Mouse (Mus musculus) CD8-positive naive resting alpha-beta T cell, adult 2 months (primary cell): ENCODE measurements around the gene Hist1h2bf.
"Not testable (repeated sequence)": the region's sequence is repeated elsewhere in the genome, so short reads cannot be mapped to it uniquely, and the experiment has no call there.

Experiments used
- DNase-seq, 2 experiments: peaks; one replicate each; pipeline ENCODE4 v3.0.0; 2022; ENCODE audit warnings: low read depth in 2 of 2, low spot score in 2 of 2

Gene Hist1h2bf

DNA sequence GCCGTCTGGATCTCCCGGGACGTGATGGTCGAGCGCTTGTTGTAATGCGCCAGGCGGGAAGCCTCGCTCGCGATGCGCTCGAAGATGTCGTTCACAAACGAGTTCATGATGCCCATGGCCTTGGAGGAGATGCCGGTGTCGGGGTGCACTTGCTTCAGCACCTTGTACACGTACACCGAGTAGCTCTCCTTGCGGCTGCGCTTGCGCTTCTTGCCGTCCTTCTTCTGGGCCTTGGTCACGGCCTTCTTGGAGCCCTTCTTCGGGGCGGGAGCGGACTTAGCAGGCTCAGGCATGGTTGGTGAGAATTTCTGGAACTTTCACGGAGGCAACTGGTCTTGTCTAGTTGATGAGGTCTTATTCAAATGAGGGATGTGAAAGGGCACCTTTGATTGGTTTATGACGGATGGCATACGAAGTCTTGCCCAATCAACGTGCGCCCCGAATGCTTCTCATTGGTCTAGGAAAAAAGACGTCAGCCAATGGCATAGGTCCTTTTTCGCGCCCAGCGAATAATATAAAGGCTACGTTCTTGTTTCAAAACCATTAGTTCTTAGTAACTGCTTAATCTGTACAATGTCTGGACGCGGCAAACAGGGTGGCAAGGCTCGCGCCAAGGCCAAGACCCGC is at the start of gene Hist1h2bf, which contains the start of gene Hist1h2ad:
Hist1h2bf (minus strand) TSS at position 299 of the 627 bp plus-strand sequence.
Hist1h2ad (plus strand) TSS at position 484 of the 627 bp plus-strand sequence.
- peak; percentile 68 to 76 for DNase-seq

DNA sequence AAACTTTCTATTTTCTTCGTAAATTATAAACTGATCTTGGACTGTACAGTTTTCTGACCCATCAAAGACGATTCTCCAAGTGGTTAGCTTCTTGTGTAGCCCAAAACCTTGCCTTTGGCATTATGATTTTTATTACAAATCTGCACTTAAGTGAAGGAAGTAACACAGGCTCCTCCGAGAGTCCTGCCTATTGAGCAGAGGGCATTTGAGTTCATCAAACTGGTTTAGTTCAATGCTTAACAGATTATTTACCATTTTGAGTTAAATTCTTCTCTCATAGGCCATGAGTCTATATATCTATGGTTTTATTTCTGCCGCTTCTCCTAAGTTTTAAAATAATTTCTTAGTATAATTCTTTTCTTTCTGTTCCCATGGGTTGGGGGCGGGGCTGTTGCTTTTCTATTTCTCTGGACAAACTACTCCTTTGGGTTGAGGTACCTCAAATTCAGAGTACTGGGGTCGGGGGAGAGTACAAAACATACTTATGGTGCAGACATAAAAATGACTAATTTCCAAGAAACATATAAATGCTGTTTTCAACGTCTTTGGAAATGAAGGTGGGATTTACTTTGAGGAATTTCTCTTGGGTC is 49.0 kb upstream of the Hist1h2bf start:
- no peak for DNase-seq

DNA sequence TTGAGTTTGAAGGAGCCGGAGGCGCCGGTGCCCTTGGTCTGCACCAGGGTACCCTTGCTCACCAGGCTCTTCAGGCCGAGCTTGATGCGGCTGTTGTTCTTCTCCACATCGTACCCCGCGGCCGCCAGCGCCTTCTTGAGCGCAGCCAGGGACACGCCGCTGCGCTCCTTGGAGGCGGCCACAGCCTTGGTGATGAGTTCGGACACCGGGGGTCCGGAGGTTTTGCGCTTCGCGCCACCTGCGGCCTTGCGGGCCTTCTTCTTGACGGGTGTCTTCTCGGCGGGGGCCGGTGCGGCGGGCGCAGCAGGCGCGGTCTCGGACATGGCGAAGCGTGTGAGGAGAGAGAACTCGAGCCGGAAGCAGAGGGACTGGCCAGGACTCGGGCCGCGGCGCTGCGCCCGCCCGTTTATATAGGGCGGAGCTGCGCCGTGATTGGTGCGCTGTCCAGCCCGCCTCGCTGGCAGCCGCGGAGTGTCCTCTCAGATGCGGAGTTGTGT is 48.2 kb upstream of the Hist1h2bf start, which contains the start of gene Hist1h1e:
Hist1h1e (minus strand) TSS at position 384 of the 497 bp plus-strand sequence.
- DNase-seq: peak; percentile 49 to 57

DNA sequence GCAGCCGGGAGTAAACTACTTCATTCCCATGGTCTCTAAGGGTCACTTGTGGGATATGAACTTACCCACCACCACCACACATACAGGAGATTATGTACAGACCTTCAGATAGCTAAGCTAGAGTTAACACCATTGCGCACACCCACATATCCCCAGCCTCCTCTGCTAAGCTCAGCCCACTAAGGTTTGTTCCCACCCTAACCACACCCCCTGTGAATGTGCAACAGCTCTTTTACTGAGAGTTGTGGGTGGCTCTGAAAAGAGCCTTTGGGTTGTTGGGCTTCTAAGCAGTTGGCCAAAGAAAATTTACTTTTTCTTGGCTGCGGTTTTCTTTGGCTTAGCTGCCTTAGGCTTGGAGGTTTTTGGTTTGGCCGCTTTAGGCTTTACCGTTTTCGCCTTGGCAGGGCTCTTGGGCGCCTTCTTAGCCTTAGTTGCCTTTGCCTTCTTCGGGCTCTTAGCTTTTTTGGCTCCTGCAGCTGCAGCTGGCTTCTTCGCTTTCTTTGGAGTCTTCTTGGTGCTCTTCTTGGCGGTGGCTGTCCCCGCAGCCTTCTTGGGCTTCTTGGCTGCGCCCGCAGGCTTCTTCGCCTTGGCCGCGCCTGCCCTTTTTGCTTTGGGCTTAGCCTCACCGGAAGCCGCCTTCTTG is 47.7 kb upstream of the Hist1h2bf start:
- peak; percentile 57 to 73 for DNase-seq

DNA sequence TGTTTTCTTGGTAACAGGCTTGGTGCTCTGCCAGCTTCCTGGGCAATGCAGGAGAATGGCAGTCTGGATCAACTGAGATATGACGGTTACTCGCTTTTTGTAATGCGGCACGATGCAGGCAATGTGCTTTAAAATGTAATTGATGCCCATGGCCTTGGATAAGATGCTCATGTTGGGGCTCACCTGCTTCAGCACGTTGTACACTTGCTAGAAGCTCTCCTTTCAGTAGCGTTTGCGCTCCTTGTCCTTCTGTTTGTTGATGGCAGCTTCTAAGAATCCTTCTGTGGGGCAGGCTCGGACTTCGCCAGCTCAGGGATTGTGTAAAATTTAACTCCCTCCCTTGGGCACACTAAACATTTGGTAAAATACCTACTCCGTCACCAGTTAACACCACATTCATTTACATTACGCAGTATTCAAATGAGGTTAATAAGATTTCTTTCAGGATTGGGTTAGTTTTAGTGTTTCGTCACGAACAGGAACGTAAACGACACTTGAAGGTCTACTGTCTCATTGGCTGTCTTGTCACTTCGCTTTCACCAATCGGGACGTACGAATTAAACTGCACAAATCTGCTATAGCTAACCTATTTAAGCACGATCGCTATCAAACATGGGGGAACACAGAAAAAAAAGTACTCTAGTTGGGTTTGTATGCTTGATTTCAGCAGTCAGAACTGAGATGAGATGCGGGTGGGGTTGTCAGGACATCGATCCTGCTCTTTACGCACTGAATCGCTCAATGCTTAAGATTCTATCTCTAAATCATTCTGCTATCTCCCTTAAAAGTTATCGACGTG is 46.9 kb upstream of the Hist1h2bf start, which contains the start of gene Hist1h2be:
Hist1h2be (minus strand) TSS at position 392 of the 799 bp plus-strand sequence.
- peak; percentile 48 to 60 for DNase-seq

DNA sequence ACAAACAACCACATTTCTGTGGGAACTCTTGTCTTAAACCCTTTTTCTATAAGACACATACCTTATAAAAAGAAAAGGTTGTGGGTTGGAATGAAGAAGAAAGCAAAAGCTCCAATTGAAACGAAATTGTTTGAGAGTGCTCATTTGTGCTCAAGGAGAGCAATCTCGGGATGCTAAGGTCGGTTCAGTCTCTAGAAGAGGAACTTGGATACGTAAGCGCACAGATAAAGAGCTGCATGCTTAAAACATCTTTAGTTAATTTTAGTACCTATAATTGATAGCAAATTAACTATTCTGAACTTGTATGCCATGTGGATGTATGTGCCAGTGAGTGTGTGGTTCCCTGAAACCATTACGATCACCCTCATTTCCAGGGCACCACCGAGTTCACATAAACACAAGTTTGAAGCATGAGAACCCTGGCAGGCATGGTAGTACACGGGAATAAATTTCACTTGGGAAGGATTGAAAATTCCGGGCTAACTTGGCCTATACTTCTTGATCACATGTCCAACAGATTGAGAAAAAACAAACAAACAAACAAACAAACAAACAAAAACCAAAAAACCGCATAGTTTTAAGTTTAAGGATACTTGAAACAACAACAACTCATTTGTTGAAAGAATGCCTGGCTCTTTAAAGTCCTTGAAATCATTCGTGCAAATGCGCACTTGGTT is 46.2 kb upstream of the Hist1h2bf start:
- DNase-seq: no peak

DNA sequence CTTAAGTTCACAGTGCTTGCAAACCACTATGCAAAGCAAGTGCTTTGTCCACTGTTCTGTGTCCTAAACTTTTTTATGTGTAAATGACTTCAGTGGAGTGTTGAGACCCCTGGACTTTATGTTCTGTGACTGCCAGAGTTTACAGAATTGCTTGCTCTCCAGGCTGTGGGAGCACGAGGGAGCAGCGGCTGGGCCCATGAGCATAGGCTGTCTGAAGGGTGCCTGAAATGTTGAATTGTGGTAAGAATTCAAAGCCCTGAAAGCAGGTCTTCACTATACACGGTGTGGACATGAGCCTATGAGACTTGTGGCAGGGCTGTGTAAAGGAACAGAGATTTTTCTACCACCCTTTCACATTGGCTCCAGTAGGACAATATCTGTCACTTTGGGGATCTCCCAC is 37.6 kb upstream of the Hist1h2bf start:
- DNase-seq: no peak

DNA sequence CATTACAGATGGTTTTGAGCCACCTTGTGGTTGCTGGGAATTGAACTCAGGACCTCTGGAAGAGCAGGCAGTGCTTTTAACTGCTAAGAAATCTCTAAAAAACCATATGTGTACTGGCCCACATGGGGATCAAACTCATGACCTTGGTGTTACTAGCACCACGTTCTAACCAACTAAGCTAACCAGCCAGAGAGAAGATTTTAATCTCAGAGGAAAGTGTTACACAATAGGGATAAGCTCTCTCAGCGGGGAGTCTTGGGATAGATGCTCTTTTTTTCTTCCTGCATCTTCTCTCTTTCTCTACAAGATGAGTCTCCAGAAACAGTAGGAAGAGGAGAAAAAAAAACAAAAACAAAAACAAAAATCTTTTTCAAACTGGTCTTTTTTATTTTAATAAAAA is 36.4 kb upstream of the Hist1h2bf start:
- DNase-seq: no peak

DNA sequence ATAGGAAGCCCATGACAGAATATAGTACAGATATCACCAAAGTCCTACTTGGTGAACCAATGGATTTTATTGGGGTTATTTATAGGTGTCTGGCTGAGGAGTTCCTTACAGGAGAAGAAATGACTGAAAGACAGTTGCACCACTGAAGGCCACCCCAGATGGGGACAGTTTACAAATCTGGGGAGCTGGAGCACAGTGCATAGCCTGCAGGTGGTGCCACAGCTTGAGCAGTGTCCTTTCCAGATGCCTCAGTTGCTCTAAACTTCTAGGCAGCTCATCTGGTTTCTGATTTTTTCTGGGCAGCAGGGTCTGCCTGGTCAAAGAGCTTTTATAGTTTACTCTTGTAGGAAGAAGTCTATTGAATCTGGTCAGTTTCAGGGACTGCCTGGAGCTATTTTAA is 35.8 kb upstream of the Hist1h2bf start:
- DNase-seq: no peak

DNA sequence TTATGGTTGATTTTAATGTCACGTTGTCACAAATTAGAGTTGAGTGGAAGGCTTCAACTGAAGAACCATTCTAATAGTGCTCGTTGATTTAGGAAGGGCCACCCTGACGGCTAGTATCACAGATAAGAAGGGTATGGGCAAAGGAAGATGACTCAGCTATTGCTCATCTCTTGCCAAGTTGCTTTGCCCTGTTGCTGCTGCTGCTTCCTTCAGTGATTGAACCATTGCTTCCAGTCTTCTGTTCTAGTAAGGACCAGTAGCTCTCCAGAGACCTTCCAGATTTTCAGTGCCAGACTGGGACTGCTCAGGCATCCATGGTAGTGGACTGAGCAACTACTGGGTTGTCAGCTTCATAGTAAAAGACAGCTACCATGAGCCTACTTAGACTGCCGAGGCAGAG is 35.2 kb upstream of the Hist1h2bf start:
- no peak for DNase-seq

DNA sequence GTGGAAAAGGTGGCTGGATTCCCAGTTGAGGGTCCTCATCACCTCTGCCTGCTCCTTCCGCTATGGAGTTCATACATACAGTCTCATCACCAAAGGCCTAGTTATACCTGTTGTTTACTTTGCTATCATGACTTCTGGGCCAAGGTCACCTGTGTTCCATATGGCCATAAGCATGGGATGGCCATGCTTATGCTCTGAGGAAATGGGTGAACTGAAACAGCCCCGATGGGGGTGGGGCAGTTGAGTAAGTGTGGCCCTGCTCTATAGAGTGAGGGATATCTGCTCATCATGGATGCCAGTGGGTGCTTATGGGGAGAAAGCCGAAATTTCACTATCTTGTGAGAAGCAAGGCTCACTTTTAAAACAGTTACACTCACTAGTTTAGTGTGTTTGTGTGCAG is 31.1 kb upstream of the Hist1h2bf start:
- no peak for DNase-seq

DNA sequence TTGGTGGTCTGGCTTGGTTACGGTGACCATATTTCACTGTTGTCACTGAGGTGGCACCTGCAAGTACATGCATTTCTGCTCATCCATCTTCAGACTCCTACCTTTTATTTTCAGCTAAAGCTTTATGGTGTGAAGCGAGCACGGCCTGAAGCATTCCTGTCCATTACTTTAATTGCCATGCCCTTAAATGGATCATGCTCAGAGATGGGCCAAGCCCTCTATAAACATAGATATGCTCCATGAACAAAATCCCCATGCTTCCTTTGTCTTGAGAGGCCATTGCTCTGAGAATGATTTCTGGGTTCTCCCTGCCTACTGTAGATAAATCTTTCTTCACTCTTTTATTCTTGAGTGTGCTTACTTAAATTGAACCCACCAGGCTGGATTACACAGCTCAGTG is 30.5 kb upstream of the Hist1h2bf start:
- no peak for DNase-seq

DNA sequence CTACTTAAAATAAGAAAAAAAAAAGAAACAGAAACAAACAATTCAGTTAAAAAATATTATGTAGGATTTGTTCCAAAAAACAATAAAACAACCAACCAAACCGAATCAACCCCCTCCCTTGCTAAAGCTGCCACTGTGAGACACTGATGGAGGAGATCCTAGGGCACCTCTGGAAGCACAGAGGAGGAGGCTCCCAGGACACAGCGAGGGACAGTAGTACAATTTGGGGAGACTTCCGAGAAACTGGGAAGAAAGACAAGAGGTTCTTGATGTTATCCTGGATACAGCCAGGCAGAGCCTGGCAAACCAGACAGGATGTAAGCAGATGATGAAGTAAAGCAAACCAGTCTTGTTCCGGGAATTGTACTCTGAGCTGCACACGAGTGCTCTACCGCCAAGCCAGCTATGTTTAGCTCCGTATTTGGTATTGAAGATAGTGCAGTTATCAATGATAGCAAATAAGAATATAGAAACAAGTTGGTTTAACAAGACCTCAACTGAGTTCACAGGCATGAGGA is 29.2 kb upstream of the Hist1h2bf start:
- DNase-seq: no peak

DNA sequence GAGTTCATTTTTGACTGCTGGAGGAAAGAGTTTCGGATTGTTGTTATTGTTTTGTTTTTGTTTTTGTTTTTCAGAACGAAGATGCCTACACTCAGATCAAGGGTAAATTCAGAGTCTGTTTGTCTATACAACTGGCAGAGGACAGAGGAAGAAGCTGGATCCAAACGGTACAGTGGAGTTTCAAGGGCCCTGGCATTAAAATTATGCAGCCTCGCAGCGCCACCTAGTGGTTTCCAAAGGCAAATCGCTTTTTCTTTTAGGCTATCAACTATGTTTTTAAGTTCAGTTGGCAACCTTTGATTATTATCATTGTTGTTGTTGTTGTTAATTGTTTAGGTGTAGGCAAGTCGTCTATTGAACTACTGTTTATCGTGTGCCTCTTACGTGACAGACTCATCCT is 24.0 kb upstream of the Hist1h2bf start:
- DNase-seq: peak; percentile 72 to 83

DNA sequence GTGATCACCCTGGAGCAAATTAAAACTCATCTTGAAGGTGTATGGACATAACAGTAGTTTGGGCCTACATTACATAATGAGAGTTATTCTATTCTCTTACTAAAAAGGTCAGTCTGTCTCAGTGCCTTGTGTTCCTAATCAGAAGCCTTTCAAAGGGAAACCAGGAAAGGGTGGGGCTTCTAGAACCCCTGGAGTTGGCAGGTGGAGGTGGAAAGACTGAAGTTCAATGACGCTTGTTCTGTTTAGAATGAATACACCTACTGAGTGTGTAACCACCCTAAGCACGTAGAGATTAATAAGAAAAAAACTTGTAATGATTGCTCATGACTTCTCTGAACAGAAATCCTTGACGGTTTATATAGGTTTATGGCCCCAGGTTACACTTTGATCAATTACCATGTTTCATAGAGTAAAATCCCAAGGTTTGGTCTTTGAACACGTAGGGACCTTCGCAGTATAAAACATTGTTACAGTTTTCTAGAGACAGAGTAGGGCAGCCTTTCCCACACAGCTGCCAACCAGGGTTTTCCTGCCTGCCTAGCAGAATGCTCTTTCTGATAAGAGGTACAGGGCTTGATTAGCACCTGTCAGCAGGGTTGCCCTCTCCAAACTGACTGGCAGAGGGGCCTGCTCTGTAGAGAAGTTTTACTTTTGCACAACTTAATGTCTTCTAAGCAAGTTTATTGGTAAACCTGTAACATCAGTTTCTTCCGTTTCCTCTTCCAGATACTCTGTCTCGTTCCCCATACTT is 21.8 kb upstream of the Hist1h2bf start:
- no peak for DNase-seq

DNA sequence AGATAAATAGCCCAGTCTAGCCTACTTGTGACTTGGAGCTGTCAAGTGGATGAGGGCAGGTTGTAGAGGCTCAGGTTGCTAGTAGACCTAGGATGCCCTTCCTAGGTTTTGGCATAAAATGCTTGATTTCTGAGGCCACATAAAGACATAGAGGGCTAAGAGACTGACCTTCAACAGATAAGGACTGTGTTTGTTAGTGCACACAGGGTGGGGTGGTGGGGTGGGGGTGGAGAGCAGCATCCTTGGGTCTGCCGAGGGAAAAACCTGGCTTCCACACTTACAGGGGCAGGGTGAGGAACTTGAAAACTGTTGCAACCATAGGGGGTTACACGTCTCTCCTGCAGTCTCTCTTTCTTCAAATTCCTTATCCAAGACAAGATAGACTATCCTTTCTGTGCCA is 21.2 kb upstream of the Hist1h2bf start:
- DNase-seq: no peak

DNA sequence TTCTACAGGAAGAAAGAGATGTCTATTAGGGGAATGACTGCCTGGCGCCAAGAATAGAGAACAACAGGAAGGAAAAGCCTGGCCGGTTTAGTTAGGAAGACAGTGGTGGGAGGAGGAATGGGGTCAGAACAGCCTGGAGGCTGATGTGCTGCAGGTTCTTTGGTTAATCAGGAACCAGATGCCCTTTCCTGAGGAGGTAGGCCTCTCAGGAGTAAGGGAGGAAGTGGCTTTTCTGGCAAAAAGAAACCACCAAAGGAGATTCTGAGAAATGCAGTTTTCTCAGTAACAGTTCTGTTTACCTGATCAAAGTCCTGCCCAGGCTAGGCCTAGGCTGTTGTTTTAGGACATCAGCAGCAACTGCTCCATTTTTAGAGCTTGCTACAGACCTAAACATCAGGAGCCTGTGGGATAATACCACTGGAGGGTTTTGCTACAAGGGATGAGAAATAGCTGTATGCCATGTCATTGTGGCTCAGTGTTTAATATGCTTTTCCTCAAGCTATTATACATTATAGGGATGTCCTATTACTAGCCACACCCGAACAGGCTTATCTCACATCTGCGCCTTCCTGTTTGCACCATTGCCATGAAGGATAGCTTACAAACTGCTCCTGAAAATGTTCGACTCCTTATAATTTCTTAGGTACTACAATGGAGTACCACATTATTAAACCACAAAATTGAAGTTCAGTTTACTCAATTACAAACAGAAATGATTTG is 19.2 kb upstream of the Hist1h2bf start:
- DNase-seq: no peak

DNA sequence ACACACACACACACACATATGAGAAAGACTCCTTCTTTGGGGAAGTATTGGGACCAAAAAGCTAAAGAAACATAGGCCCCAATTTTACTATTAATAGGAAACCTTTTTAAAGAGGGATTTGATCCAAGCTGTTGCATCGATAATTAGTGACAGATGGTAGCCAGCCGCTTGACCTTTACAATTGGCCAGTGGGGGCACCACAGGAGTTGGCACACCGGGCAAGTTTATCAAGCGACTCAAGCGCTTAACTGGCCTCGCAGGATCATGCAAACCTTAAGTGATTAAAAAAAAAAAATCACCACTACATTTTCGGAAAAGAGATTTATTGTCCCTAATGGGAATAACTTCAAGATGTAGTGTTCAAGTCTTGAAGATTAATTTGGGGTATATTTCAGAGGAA is 18.6 kb upstream of the Hist1h2bf start:
- no peak for DNase-seq

DNA sequence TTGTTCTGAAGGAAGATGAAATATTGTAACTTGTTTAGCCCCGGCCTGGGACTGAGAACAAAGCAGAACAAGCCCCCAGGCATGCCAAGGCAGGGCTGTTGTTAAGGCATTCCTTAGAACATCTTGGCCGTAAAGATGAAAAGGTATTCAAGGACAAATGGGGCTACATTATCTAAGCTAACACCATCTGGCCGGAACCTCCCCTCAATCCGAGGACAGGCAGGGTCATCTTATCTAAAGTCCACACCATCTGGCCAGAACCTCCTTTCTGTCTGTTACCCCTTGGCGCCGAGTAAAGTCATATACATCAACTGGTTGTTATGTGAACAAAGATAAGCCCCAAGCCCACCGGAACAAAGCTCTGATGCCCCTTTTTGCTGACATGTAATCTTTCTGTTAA is 17.9 kb upstream of the Hist1h2bf start:
- not testable (repeated sequence) for DNase-seq
